Mouse (Mus musculus): ENCODE results near the gene Asb2.

GRCm38 (mm10) chr12:103326569-103326968 lies 29.2 kb downstream of the Asb2 start:
- TF ChIP-seq CTCF (conservative IDR thresholded peaks at IDR 0.05 in 1 of 2, IDR thresholded peaks at IDR 0.05 in 1 of 2; ENCODE audit: low read depth in 2 of 2, low read length in 2 of 2) = no peak
- no peak for TF ChIP-seq EP300 (IDR thresholded peaks at IDR 0.05; ENCODE audit: low read length)
- TF ChIP-seq ZNF384 (IDR thresholded peaks at IDR 0.05; ENCODE audit: low read depth, low read length) = no peak
- no peak for TF ChIP-seq POLR2A (IDR thresholded peaks at IDR 0.05; ENCODE audit: low read depth, low read length)
- TF ChIP-seq HCFC1 (IDR thresholded peaks at IDR 0.05; ENCODE audit: low read depth, low read length) = no peak
- no peak for TF ChIP-seq USF1 (IDR thresholded peaks at IDR 0.05; ENCODE audit: low read depth, low read length)
- no peak for TF ChIP-seq ZKSCAN1 (IDR thresholded peaks at IDR 0.05; ENCODE audit: borderline replicate concordance, low read depth, low read length)
